Mouse (Mus musculus) liver, adult 2 months (tissue): ENCODE measurements around the gene Rpn1. TPM values are rescaled to one million over a fixed set of nuclear protein-coding genes. Genes with fewer than 3 reads are reported as not detected.
A peak's percentile ranks its signal among the peaks of the same experiment; 100 is the strongest.

Experiments used
- DNase-seq: peaks from one replicate; pipeline ENCODE4 v3.0.0-alpha.2; 2011; ENCODE audit warnings: low read depth, low spot score; ENCODE audit errors: extremely low read depth
- H3K27ac ChIP-seq: fragments of 200-500 bp; replicated peaks from 2 replicates; pipeline ENCODE4 v1.5.1; 2012; ENCODE audit warnings: low read depth, mild to moderate bottlenecking, control low read depth, inconsistent platforms, low read length; ENCODE audit not compliant: insufficient read depth
- H3K27me3 ChIP-seq: fragments of 200-500 bp; 2 replicates; pipeline ENCODE4 v1.6.1; 2012; ENCODE audit warnings: mild to moderate bottlenecking, moderate library complexity, low read length, inconsistent platforms; ENCODE audit not compliant: control insufficient read depth, insufficient read depth
- H3K36me3 ChIP-seq: fragments of 200-500 bp; 2 replicates; pipeline ENCODE4 v1.6.1; 2012; ENCODE audit warnings: low read length, inconsistent platforms; ENCODE audit not compliant: control insufficient read depth, insufficient read depth
- H3K4me1 ChIP-seq: fragments of 200-500 bp; 2 replicates; pipeline ENCODE4 v1.6.1; 2011; ENCODE audit warnings: low read length; ENCODE audit not compliant: control insufficient read depth, insufficient read depth
- H3K4me3 ChIP-seq: fragments of 200-500 bp; 2 replicates; pipeline ENCODE4 v1.5.1; 2011; ENCODE audit warnings: low read depth, mild to moderate bottlenecking, control low read depth, low read length, moderate library complexity; ENCODE audit not compliant: insufficient read depth
- H3K79me2 ChIP-seq: fragments of 200-500 bp; 2 replicates; pipeline ENCODE4 v1.6.1; 2012; ENCODE audit warnings: inconsistent platforms, mild to moderate bottlenecking, low read length, moderate library complexity; ENCODE audit not compliant: control insufficient read depth, insufficient read depth
- H3K9ac ChIP-seq: fragments of 200-500 bp; 2 replicates; pipeline ENCODE4 v1.6.1; 2012; ENCODE audit warnings: low read depth, mild to moderate bottlenecking, control low read depth, inconsistent platforms, low read length
- CTCF ChIP-seq: fragments of 200-500 bp; IDR thresholded peaks from 2 replicates; pipeline ENCODE4 v1.5.1; 2011; ENCODE audit warnings: low read depth, low read length, control low read depth
- POLR2A ChIP-seq: fragments of 200-500 bp; IDR thresholded peaks from 2 replicates; pipeline ENCODE4 v1.6.1; 2011; ENCODE audit warnings: low read length, control low read depth; ENCODE audit not compliant: insufficient read depth; ENCODE audit errors: extremely low read depth
- WGBS: fragments of 180-500 bp; shearing (Covaris S2); methylation state at CpG from one replicate; pipeline ENCODE4 v1.1.7; 2018; 5-methylcytosine and 5-hydroxymethylcytosine counted together
- polyA plus RNA-seq: library from polyadenylated mRNA; depleted of rRNA; stranded (reverse); fragments of >200 nt; gene quantifications from 2 replicates; pipeline ENCODE4 v1.2.3, GENCODE M21; 2012
- total RNA-seq: library from RNA; depleted of rRNA; stranded (reverse); fragments of >200 nt; gene quantifications from 2 replicates; pipeline ENCODE4 v1.2.3, GENCODE M21; 2014

Gene Rpn1
- total and polyA plus RNA-seq, 2 experiments = 124 to 149 TPM

GRCm38 (mm10) chr6:88068739-88069138 is 15.5 kb upstream of the Rpn1 start:
- Histone ChIP-seq H3K9ac (no peak overlapping the region), H3K27ac (no peak overlapping the region), H3K27me3 (no peaks in the 10 kb centered on the region), H3K79me2 (no peaks in the 10 kb centered on the region), H3K4me3 (no peak overlapping the region), H3K36me3 (no peaks in the 10 kb centered on the region), H3K4me1 (peaks cover 26% of the 10 kb centered on the region)
- 79% methylated on average over 1 of the region's 1 CpGs for WGBS
- TF ChIP-seq POLR2A (no peak), CTCF (no peak)
- peak; percentile 17 for DNase-seq

GRCm38 (mm10) chr6:88070468-88070867 is 13.8 kb upstream of the Rpn1 start:
- TF ChIP-seq CTCF (no peak), POLR2A (no peak)
- no peaks in the 10 kb centered on the region for H3K36me3 ChIP-seq
- DNase-seq = no peak
- H3K4me1 ChIP-seq = peaks cover 18% of the 10 kb centered on the region
- no peaks in the 10 kb centered on the region for H3K27me3 ChIP-seq
- WGBS = 53% methylated on average over 6 of the region's 6 CpGs
- no peaks in the 10 kb centered on the region for H3K79me2 ChIP-seq
- peak overlapping the region; percentile 96 for H3K27ac ChIP-seq
- H3K4me3 ChIP-seq = 0 out of 2 replicates have a peak overlapping the region, but pooled peaks have one; percentile 43
- H3K9ac ChIP-seq = no peak overlapping the region

GRCm38 (mm10) chr6:88071216-88071615 is 13.1 kb upstream of the Rpn1 start:
- Histone ChIP-seq H3K27ac (peak overlapping the region; percentile 96), H3K79me2 (no peaks in the 10 kb centered on the region), H3K36me3 (no peaks in the 10 kb centered on the region), H3K4me3 (peak overlapping the region; percentile 43), H3K4me1 (peaks cover 13% of the 10 kb centered on the region; the same call in 1 of the 2 replicates), H3K27me3 (no peaks in the 10 kb centered on the region), H3K9ac (peak overlapping the region; percentile 64)
- WGBS = 20% methylated on average over 5 of the region's 5 CpGs
- DNase-seq = peak; percentile 89
- no peak for TF ChIP-seq CTCF
- TF ChIP-seq POLR2A = no peak

GRCm38 (mm10) chr6:88074752-88075554 is 9.3 kb upstream of the Rpn1 start:
- WGBS = 2% methylated on average over 32 of the region's 32 CpGs
- Histone ChIP-seq H3K27ac (peak overlapping the region; percentile 74), H3K79me2 (no peaks in the 10 kb centered on the region), H3K9ac (peak overlapping the region; percentile 67), H3K36me3 (no peaks in the 10 kb centered on the region), H3K4me3 (peak overlapping the region; percentile 51), H3K4me1 (peaks cover 8% of the 10 kb centered on the region; the same call in 1 of the 2 replicates), H3K27me3 (no peaks in the 10 kb centered on the region)
- peak; percentile 46; the same call in 1 of the 2 replicates for TF ChIP-seq POLR2A
- peak; percentile 89 for TF ChIP-seq CTCF
- peak; percentile 96 for DNase-seq

GRCm38 (mm10) chr6:88075960-88076517 is 8.2 kb upstream of the Rpn1 start:
- TF ChIP-seq POLR2A = no peak
- no peak for DNase-seq
- no peak overlapping the region for H3K4me3 ChIP-seq
- no peaks in the 10 kb centered on the region for H3K79me2 ChIP-seq
- H3K27me3 ChIP-seq = no peaks in the 10 kb centered on the region
- H3K27ac ChIP-seq = no peak overlapping the region
- H3K36me3 ChIP-seq = no peaks in the 10 kb centered on the region
- WGBS = 97% methylated on average over 1 of the region's 1 CpGs
- H3K4me1 ChIP-seq = peaks cover 8% of the 10 kb centered on the region; the same call in 1 of the 2 replicates
- no peak overlapping the region for H3K9ac ChIP-seq

- Histone ChIP-seq H3K36me3 (no peaks in the 10 kb centered on the region; the same call in 1 of the 2 replicates), H3K4me1 (peaks cover 15% of the 10 kb centered on the region), H3K27ac (no peak overlapping the region), H3K79me2 (peaks cover 24% of the 10 kb centered on the region), H3K4me3 (no peak overlapping the region), H3K9ac (no peak overlapping the region), H3K27me3 (no peaks in the 10 kb centered on the region)
- 90% methylated on average over 7 of the region's 7 CpGs for WGBS
- TF ChIP-seq CTCF (no peak), POLR2A (no peak)
- no peak for DNase-seq
Measured at GRCm38 (mm10) chr6:88083095-88083494, 1.2 kb upstream of the Rpn1 start.
